Mouse (Mus musculus): Measurements from ENCODE around the gene Fscn3.

The Fscn3 gene

GRCm38 (mm10) chr6:28486905-28487304 lies 59.3 kb downstream of the Fscn3 start:
- DNase-seq: no peak

Data from lung, postnatal 14 days (tissue).